Mouse (Mus musculus): Measurements from ENCODE around the gene Tjp2.

DNA sequence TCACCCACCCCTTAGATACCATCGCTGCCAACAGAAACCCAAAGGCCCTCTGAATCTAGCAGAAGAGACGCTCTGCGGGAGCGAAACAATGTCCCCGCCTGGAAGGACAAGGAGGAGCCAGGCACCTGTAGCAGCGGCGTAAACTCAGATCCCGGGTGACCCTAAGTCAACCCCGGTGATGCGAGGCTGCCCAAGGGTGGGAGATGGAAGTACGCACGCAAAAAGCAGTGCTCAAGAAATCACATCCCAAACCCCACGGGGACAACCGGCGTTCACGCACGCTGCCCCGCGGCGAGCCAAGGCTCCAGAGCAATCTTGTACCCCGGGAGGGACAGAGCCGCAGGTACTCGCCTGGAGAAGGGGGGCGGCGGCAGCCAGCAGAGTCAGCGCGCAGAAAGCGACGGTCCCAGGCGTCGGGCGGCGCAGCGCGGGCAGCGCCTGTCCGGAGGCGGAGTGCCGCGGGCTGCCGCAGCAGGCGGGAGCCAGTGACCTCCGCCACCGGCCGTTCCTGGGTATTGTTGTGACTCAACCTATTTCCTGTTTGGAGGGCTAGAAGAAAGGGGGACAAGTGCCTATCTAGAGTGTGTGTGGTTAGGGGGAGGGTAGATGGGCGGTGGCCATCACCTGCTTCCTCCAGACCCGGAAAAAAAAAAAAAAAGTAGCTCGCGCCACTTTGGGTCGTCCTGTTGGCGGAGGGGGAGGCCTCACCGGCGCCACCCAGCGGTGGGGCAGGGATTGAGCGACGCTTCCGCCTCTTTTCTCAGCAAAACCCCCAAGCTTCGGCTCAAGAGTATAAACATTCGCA lies at the start of gene Tjp2:
- peak; percentile 64 for TF ChIP-seq CTCF (IDR thresholded peaks at IDR 0.05; ENCODE audit: control insufficient read depth, insufficient read depth, insufficient replicate concordance, low read depth, low read length)
- no peak for TF ChIP-seq POLR2A (IDR thresholded peaks at IDR 0.05; ENCODE audit: control insufficient read depth, low read depth, low read length)

Data from testis, adult 2 months (tissue).